Mouse (Mus musculus): ENCODE results near the gene Rasa3.

Rasa3 gene

GRCm38 (mm10) chr8:13677413-13677883, at the start of gene Rasa3:
Rasa3 (minus strand) TSS chr8:13677603.
- peak; percentile 96 for DNase-seq

- peak; percentile 58 for DNase-seq
Measured at GRCm38 (mm10) chr8:13725722-13726121, 48.3 kb upstream of the Rasa3 start.

- no peak for DNase-seq
Measured at GRCm38 (mm10) chr8:13718980-13719379, 41.6 kb upstream of the Rasa3 start.

GRCm38 (mm10) chr8:13708514-13708913, 31.1 kb upstream of the Rasa3 start:
- no peak for DNase-seq

- DNase-seq, result no peak
Measured at GRCm38 (mm10) chr8:13706918-13707317, 29.5 kb upstream of the Rasa3 start.

- peak; percentile 53 for DNase-seq
Measured at GRCm38 (mm10) chr8:13705668-13706067, 28.3 kb upstream of the Rasa3 start, which contains the start of gene Cfap97d2. Cfap97d2 (plus strand) TSS chr8:13705889.

GRCm38 (mm10) chr8:13704301-13704700, 26.9 kb upstream of the Rasa3 start:
- DNase-seq, result no peak

GRCm38 (mm10) chr8:13703756-13704155, 26.4 kb upstream of the Rasa3 start:
- no peak for DNase-seq

GRCm38 (mm10) chr8:13702755-13703154, 25.4 kb upstream of the Rasa3 start:
- no peak for DNase-seq

GRCm38 (mm10) chr8:13699323-13699949, 22.0 kb upstream of the Rasa3 start:
- no peak for DNase-seq

- DNase-seq, result no peak
Measured at GRCm38 (mm10) chr8:13698281-13698680, 20.9 kb upstream of the Rasa3 start.

- no peak for DNase-seq
Measured at GRCm38 (mm10) chr8:13697681-13698080, 20.3 kb upstream of the Rasa3 start.

- DNase-seq, result no peak
Measured at GRCm38 (mm10) chr8:13697196-13697595, 19.8 kb upstream of the Rasa3 start.

- DNase-seq, result no peak
Measured at GRCm38 (mm10) chr8:13696157-13696556, 18.8 kb upstream of the Rasa3 start.

GRCm38 (mm10) chr8:13695203-13695867, 17.9 kb upstream of the Rasa3 start:
- no peak for DNase-seq

- no peak for DNase-seq
Measured at GRCm38 (mm10) chr8:13694735-13695134, 17.3 kb upstream of the Rasa3 start.

GRCm38 (mm10) chr8:13692302-13693066, 15.1 kb upstream of the Rasa3 start:
- DNase-seq, result no peak

GRCm38 (mm10) chr8:13689331-13689730, 11.9 kb upstream of the Rasa3 start:
- DNase-seq, result no peak

- DNase-seq, result no peak
Measured at GRCm38 (mm10) chr8:13688461-13688860, 11.1 kb upstream of the Rasa3 start.

- peak; percentile 50 for DNase-seq
Measured at GRCm38 (mm10) chr8:13687941-13688340, 10.5 kb upstream of the Rasa3 start.

GRCm38 (mm10) chr8:13687101-13687717, 9.8 kb upstream of the Rasa3 start:
- DNase-seq, result peak; percentile 35

GRCm38 (mm10) chr8:13686426-13686825, 9.0 kb upstream of the Rasa3 start:
- DNase-seq, result peak; percentile 78

GRCm38 (mm10) chr8:13685674-13686314, 8.4 kb upstream of the Rasa3 start:
- DNase-seq, result peak; percentile 60
